Mouse (Mus musculus) left cerebral cortex, adult 9 months (tissue): ENCODE measurements at regions not wholly inside any gene's neighbourhood (a gene's known extent, or its start where the extent isn't known, plus 50 kb on each side); places are given as distances from the start of the nearest gene placed in this dataset.
"Not testable (repeated sequence)": the region's sequence is repeated elsewhere in the genome, so short reads cannot be mapped to it uniquely, and the experiment has no call there.

Experiments used
- DNase-seq, 2 experiments: peaks; one replicate each; pipeline ENCODE4 v3.0.0; 2022; ENCODE audit warnings: low spot score in 2 of 2

DNA sequence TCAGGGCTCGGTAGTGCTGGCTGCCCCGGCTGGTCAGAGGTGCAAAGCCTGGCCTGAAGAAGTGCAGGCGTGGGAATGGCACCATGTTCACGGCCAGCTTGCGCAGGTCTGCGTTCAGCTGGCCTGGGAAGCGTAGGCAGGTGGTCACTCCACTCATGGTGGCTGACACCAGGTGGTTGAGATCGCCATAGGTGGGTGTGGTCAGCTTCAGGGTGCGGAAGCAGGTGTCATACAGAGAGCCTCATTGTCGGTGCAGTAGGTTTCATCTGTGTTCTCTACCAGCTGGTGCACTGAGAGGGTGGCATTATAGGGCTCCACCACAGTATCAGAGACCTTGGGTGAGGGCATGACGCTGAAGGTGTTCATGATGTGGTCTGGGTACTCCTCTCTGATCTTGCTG, 380.1 kb upstream of the Fam49a start:
- not testable (repeated sequence) for DNase-seq

DNA sequence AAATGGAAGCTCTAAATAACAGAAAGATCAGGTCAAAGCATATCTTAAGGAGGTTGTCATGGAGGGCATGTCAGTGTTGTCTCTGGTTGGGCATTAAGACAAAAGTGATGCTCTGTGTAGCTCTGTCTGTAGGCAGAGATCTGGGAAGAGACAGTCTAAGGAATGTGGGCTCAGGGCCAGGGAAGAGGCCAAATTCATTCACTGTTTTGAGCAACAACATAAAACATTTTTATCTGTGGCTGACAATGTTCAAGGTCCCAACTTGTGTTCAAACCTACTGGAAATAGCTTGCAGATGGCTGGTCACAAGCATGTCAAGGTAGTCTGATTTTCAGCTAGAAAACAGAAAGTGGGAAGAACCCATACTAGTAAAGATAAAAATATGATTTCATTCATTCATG, 374.6 kb upstream of the Fam49a start:
- DNase-seq, result no peak

DNA sequence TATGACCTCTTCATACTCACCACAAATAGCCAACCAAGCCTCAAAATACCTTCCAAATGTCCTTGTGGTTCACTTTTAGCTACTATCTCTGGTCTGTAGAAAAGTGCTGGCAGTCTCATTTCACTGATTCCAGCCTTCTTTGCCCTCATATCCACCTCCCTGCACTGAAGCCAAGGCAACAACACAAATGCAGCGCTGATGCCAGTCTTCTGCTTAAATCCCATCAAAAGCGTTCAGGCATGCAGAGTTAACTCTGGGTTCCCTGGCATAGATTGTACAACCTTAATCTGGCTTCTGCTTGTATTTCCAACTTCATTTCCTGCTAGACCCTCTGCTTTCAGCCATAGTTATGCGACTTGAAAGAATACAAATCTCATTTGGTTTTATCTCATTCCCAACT, 362.9 kb upstream of the Fam49a start:
- no peak for DNase-seq

DNA sequence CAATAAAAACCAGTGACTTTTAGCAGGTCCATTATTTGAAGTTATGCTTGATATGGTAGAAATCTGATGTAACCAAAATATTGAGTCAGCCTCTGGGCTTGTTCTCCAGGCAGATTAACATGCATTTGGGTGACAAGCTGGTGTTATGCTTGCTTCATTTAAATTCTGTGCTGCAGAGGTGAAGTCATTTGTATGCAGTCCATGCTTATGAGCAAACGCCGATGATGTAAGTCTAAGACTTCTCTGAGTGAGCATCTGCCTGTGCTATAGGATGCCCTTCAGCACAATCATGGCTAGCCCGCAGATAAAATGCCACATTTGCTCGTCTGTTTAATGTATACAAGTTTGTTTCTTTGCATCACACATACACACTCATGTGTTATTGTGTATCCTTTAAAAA, 355.4 kb upstream of the Fam49a start:
- peak in 1 of 2 experiments; percentile 10 for DNase-seq
